Mouse (Mus musculus) midbrain, embryonic 11.5 days (tissue): ENCODE results near the gene Foxp1. TPM values are rescaled to one million over a fixed set of nuclear protein-coding genes. Genes with fewer than 3 reads are reported as not detected.
A peak's percentile ranks its signal among the peaks of the same experiment; 100 is the strongest.

Source experiments
- ATAC-seq: fragments of 200-750 bp; cut with Nextera tagmentation; 2 replicates; pipeline ENCODE4 v1.8.0; 2017; ENCODE audit warnings: moderate TSS enrichment, moderate library complexity; ENCODE audit not compliant: low FRiP score
- DNase-seq: peaks from one replicate; pipeline ENCODE4 v3.0.0; 2015; ENCODE audit warnings: low spot score; ENCODE audit errors: missing footprints
- H3K27ac ChIP-seq: fragments of 300-500 bp; sonication (generic); 2 replicates; pipeline ENCODE4 v1.5.1; 2014; ENCODE audit warnings: low read depth, low read length
- H3K27me3 ChIP-seq: fragments of 300-500 bp; sonication (generic); 2 replicates; pipeline ENCODE4 v1.6.1; 2014; ENCODE audit warnings: mild to moderate bottlenecking, low read length, moderate library complexity, mixed read lengths; ENCODE audit not compliant: control insufficient read depth, insufficient read depth
- H3K36me3 ChIP-seq: fragments of 300-500 bp; sonication (generic); 2 replicates; pipeline ENCODE4 v1.6.1; 2014; ENCODE audit warnings: mild to moderate bottlenecking, low read length, moderate library complexity, mixed read lengths; ENCODE audit not compliant: control insufficient read depth, insufficient read depth
- H3K4me1 ChIP-seq: fragments of 300-500 bp; sonication (generic); 2 replicates; pipeline ENCODE4 v1.6.1; 2014; ENCODE audit warnings: low read length; ENCODE audit not compliant: control insufficient read depth, insufficient read depth
- H3K4me2 ChIP-seq: fragments of 300-500 bp; sonication (generic); 2 replicates; pipeline ENCODE4 v1.6.1; 2014; ENCODE audit warnings: mild to moderate bottlenecking, moderate library complexity
- H3K4me3 ChIP-seq: fragments of 300-500 bp; sonication (generic); 2 replicates; pipeline ENCODE4 v1.5.1; 2014; ENCODE audit warnings: low read depth, low read length
- H3K9ac ChIP-seq: fragments of 300-500 bp; sonication (generic); 2 replicates; pipeline ENCODE4 v1.6.1; 2014; ENCODE audit warnings: low read length
- H3K9me3 ChIP-seq: fragments of 300-500 bp; sonication (generic); 2 replicates; pipeline ENCODE4 v1.6.1; 2016; ENCODE audit warnings: low read length; ENCODE audit not compliant: control insufficient read depth
- WGBS: fragments of 180-500 bp; shearing (Covaris S2); extraction: QIAGEN DNeasy Blood & Tissue Kit; methylation state at CpG from one replicate; pipeline ENCODE4 v1.1.7; 2014; 5-methylcytosine and 5-hydroxymethylcytosine counted together
- polyA plus RNA-seq: library from polyadenylated mRNA; unstranded; fragments of >200 nt; fragmentation: Nextera tagmentation; extraction: Ambion mirVana; gene quantifications from 2 replicates; pipeline ENCODE4 v1.2.1, GENCODE M21; 2014

Gene Foxp1
- polyA plus RNA-seq, 1 experiment from 2014 or later, result 86.2 TPM

DNA sequence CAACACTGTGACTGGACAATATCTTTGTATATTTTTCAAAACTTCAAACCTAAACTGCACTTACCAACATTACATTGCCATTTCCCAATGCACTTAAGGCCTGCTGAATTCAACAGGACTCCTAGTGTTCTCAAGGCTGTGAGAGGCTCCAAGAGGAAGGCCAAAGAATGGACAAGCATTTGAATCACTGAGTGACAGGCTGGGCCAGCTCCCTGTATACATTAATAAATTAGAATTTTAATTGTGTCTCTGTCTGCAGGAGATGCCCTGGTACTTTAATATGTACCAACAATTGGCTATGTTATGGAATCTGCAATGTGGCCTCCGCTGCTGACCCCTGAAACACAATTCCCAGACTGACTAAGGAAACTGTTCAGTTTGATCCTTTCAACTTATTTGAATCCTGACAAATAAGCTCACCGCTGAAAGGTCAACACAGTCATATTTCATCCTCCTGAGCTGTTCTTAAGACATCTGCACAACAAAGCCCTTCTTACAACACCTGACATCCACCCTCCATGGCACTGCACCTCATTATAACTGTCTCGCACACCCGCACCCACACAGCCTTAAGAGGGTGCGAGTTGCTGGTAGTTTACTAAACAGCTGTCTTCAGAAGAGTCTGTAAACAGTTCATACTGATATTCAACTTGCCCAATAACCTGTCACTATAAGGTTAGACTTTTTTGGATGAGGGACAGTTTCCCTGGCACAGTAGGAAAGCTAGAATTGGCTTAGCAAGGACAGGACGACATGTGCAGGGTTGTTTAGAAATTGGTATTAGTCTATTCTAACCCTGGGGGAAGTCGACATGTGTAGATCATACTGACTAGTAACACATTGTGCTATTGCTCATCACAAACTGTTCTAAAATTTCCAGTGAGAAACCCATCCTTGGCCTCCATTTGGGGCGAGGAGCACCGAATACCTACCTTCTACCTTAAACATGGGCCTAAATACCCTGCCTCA, 448.9 kb downstream of the Foxp1 start:
- no peak overlapping the region; the same call in 1 of the 2 replicates for H3K27ac ChIP-seq
- 74% methylated on average over 9 of the region's 9 CpGs for WGBS
- H3K4me2 ChIP-seq, result no peak overlapping the region
- DNase-seq (no peak), ATAC-seq (peak; percentile 84)
- peaks cover 5% of the 10 kb centered on the region; the same call in 1 of the 2 replicates for H3K36me3 ChIP-seq
- H3K4me3 ChIP-seq, result no peak overlapping the region
- no peaks in the 10 kb centered on the region for H3K27me3 ChIP-seq
- H3K4me1 ChIP-seq, result peaks cover 11% of the 10 kb centered on the region; the same call in 1 of the 2 replicates
- H3K9me3 ChIP-seq, result peaks cover 5% of the 10 kb centered on the region; the same call in 1 of the 2 replicates
- no peak overlapping the region for H3K9ac ChIP-seq

DNA sequence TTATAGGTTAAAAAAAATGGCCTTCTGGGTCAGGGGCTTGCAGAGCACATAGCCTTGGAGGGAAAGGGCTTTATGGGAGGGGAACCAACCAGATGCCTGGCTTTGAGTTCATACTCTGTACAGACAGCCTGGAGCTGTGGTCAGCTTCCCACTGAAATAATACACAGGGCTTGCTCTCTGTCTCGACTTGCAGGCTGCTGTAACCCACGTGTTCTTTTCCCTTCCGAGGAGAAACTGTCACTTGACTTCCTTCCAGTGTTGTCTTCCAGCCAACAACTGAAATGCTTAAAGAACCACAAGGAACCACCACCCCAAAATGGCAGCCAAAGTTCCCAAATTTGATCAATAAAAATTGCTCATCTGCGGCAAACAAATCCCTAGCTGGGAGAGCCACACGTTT, 451.8 kb downstream of the Foxp1 start:
- H3K27me3 ChIP-seq, result no peaks in the 10 kb centered on the region
- H3K36me3 ChIP-seq, result peaks cover 5% of the 10 kb centered on the region; the same call in 1 of the 2 replicates
- H3K9me3 ChIP-seq, result peaks cover 5% of the 10 kb centered on the region; the same call in 1 of the 2 replicates
- H3K4me2 ChIP-seq, result no peak overlapping the region
- H3K4me3 ChIP-seq, result no peak overlapping the region
- 87% methylated on average over 5 of the region's 5 CpGs for WGBS
- ATAC-seq, result no peak
- H3K27ac ChIP-seq, result no peak overlapping the region
- DNase-seq, result no peak
- H3K4me1 ChIP-seq, result peaks cover 11% of the 10 kb centered on the region; the same call in 1 of the 2 replicates
- no peak overlapping the region for H3K9ac ChIP-seq

DNA sequence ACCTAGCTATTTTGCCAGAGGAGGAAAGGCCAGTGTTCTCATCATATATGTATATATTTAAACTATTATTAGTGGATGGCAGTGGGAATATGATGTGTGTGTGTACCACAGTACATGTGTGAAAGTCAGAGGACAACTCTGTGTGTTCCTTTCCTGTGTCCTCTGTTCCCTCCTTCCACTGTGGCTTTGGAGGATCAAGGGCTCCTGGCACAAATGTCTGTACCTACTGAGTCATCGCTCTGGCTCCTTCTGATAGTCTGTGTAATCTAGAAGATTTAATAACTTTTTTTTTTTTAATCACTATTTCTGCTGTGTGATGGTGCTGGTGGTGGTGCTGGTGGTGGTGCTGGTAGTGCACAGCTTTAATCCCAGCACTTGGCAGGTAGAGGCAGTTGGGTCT, 452.8 kb downstream of the Foxp1 start:
- Histone ChIP-seq H3K4me1 (peaks cover 16% of the 10 kb centered on the region), H3K9me3 (peaks cover under 1% of the 10 kb centered on the region; the same call in 1 of the 2 replicates), H3K27me3 (no peaks in the 10 kb centered on the region), H3K9ac (no peak overlapping the region), H3K4me2 (no peak overlapping the region), H3K4me3 (no peak overlapping the region), H3K36me3 (peaks cover under 1% of the 10 kb centered on the region; the same call in 1 of the 2 replicates), H3K27ac (no peak overlapping the region)
- WGBS, result 100% methylated on average over 1 of the region's 1 CpGs
- ATAC-seq (no peak), DNase-seq (no peak)

DNA sequence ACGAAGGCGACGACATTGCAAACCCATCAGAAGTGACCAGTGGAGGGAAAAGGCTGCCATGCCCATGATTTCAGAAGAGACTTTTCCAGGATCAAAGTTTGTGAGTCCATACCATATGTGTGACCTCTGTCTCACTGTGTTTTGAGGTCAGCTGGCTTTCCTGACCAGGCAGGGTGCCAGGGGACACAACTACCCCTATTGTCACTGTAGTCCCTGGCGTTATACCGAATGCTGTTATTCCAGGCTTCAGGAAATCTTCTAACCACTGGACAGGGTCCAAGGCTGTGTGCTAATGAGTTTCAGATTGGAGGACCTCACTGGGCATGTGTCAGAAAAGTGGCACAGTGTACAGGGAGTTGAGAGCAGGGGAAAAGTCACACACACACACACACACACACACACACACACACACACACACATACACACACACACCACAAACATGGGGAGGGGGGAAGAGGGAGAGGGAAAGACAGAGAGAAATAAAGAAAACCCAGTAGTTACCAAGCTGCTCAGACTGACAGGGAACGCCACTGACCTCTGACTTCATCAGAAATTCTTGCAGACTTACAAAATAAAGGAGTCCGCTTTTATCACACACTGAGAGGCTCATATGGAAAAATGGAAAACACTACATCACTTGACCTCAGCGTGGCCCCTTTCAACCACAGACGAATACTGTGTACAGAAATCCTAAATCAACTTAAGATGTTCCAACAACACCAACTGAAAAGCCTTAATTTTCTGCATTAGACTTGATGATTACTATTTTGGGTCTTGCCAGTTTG, 456.8 kb downstream of the Foxp1 start:
- DNase-seq, result no peak
- no peak overlapping the region for H3K27ac ChIP-seq
- no peak for ATAC-seq

DNA sequence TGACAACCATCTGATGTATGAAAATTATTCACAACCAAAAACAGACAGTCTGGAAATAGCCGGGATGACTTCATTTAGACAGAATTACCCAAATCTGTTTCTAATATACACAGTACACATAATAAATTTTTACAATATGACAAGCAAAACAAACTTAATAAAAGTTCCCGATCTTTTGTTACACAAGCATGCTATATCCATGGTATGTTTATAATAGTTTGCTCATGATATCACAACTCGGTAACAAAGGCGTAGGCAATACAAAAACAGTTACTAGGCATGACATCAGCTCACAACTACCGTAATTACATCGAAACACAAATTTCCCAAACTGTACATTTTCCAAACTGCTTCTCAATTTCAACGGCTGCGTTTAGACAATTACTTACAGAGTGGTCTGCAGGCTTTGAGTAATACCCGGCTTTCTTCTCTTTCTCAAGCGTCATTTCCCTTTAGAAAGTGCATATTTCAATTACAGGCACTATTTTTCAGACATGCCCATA, 458.5 kb downstream of the Foxp1 start:
- H3K4me2 ChIP-seq, result no peak overlapping the region
- DNase-seq (peak; percentile 47), ATAC-seq (no peak)
- H3K27me3 ChIP-seq, result no peaks in the 10 kb centered on the region
- no peak overlapping the region for H3K9ac ChIP-seq
- no peaks in the 10 kb centered on the region for H3K36me3 ChIP-seq
- H3K9me3 ChIP-seq, result no peaks in the 10 kb centered on the region
- no peak overlapping the region for H3K27ac ChIP-seq
- no peak overlapping the region for H3K4me3 ChIP-seq
- peaks cover 5% of the 10 kb centered on the region; the same call in 1 of the 2 replicates for H3K4me1 ChIP-seq
- WGBS, result 88% methylated on average over 10 of the region's 10 CpGs

More for the DNA sequence above, 456.8 kb downstream of the Foxp1 start:
- no peaks in the 10 kb centered on the region for H3K27me3 ChIP-seq
- peaks cover 5% of the 10 kb centered on the region; the same call in 1 of the 2 replicates for H3K4me1 ChIP-seq
- WGBS, result 63% methylated on average over 9 of the region's 9 CpGs
- H3K36me3 ChIP-seq, result no peaks in the 10 kb centered on the region
- no peak overlapping the region for H3K9ac ChIP-seq
- no peaks in the 10 kb centered on the region for H3K9me3 ChIP-seq
- no peak overlapping the region for H3K4me3 ChIP-seq
- H3K4me2 ChIP-seq, result no peak overlapping the region

DNA sequence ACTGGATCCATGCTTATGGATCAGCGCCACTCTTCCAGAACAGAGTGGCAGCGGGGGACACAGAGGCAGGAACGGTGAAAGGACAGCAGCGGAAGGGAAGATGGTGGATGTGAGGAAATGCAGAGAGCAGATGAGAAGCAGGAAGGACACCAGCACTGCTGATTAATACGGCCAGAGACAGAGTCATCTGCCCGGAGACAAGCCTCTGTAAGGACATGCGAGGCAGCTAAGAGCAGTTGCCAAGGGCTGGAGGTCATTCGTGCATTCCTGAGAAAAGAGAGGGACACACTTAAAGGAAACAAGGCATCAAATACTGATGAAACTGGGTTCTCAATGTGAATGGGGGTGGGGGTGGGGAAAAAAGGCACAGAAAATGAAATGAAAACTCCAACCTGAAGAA, 459.6 kb downstream of the Foxp1 start:
- no peak for ATAC-seq
- no peaks in the 10 kb centered on the region for H3K36me3 ChIP-seq
- WGBS, result 87% methylated on average over 8 of the region's 8 CpGs
- peak; percentile 21 for DNase-seq
- no peak overlapping the region for H3K27ac ChIP-seq
- no peak overlapping the region for H3K4me3 ChIP-seq
- H3K4me2 ChIP-seq, result no peak overlapping the region
- H3K9ac ChIP-seq, result no peak overlapping the region
- peaks cover 5% of the 10 kb centered on the region; the same call in 1 of the 2 replicates for H3K4me1 ChIP-seq
- H3K9me3 ChIP-seq, result no peaks in the 10 kb centered on the region
- no peaks in the 10 kb centered on the region for H3K27me3 ChIP-seq

DNA sequence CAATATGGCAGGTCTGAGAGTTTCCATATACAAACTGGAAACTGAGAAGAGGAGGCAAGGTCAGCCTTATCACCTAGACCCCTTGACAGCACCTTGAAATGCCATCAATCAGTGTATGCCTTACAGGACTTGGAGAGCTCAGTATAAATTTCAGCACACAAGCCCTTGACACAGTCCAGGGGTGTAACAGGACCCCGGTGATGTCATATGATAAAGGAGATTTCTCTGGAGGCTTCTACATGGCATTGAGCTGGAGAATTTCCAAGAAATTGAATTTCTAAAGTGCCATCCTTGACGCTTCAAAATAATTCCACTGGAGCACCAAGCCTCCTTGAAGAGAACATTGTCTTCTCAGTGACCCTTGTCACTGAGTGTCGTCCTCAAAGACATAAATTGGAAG, 463.8 kb downstream of the Foxp1 start:
- H3K9me3 ChIP-seq, result no peaks in the 10 kb centered on the region
- DNase-seq (no peak), ATAC-seq (no peak)
- H3K36me3 ChIP-seq, result no peaks in the 10 kb centered on the region
- no peak overlapping the region for H3K4me3 ChIP-seq
- no peaks in the 10 kb centered on the region for H3K27me3 ChIP-seq
- no peak overlapping the region for H3K9ac ChIP-seq
- no peak overlapping the region for H3K4me2 ChIP-seq
- H3K4me1 ChIP-seq, result no peaks in the 10 kb centered on the region
- H3K27ac ChIP-seq, result no peak overlapping the region
- 85% methylated on average over 3 of the region's 3 CpGs for WGBS

DNA sequence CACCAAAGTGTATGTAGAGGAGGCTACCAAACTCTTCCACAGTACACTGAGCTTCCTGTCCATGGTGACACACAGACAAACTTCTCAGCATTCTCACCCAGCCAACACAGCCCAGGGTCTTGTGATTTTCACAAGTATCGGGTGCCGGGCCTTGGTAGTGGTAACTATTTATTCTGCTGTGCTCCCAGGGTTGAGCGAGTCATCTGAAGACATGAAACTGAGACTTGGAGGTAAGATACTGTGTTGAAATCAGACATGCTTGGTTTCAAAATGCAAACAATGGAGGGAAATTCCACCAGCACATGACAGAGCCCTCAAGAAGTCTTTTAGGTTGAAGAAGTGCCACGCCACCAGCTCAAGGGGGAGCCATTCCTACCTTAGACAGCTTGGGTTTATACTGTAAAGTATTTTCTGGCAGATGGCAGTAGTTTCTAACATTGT, 465.4 kb downstream of the Foxp1 start:
- Histone ChIP-seq H3K4me1 (no peaks in the 10 kb centered on the region), H3K4me3 (no peak overlapping the region), H3K27ac (no peak overlapping the region), H3K9me3 (no peaks in the 10 kb centered on the region), H3K27me3 (no peaks in the 10 kb centered on the region), H3K9ac (no peak overlapping the region), H3K4me2 (no peak overlapping the region), H3K36me3 (no peaks in the 10 kb centered on the region)
- DNase-seq (no peak), ATAC-seq (no peak)
- 90% methylated on average over 4 of the region's 4 CpGs for WGBS
